9 mouse cellular contexts compared by ENCODE assay signal in the genomic region with DNA sequence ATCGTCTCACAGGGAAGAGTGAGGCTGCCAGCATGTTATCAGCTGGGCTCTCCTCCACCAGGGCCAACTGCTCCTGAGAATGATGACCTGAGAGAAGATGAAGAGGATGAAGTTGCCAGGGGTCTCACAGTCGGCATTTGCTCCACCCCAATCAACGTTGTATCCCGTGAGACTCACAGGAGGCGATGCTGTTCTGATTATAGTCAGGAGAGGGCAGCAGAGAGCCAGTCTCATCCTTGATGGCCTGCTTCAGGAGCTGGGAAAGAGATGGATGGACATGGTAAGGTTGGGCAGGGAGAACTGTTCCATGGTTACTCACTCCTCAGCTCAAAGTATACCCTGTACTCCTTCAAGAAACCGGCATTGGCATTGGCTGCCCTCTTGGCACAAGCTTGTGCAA. TPM values are rescaled to one million over a fixed set of nuclear protein-coding genes. Genes with fewer than 3 reads are reported as not detected.
DNase-seq lines count a peak whose midpoint lies in the region; ATAC-seq and TF ChIP-seq lines count a peak whose summit lies in the region.
"Had no signal": no experiment of that assay in that cellular context is flagged by ENCODE, and none has a peak within 500 bp of the region (broad histone marks: within the 10 kb centered on the region; RNA-seq: fewer than 3 reads in every experiment).

No protein-coding gene starts in this region.

- peaks cover 50% of the 10 kb centered on the region for H3K27me3 ChIP-seq in forebrain, embryonic 12.5 days
- H3K27me3 ChIP-seq in forebrain, embryonic 13.5 days, result peaks cover 31% of the 10 kb centered on the region
- H3K27me3 ChIP-seq in C2C12 (ENCODE audit: control insufficient read depth, insufficient read depth, insufficient read length), result no peaks in the 10 kb centered on the region
- H3K27me3 ChIP-seq in forebrain, postnatal 0 days (ENCODE audit: insufficient read depth, low read length), result peaks cover 14% of the 10 kb centered on the region
- H3K27me3 ChIP-seq in spleen, adult 2 months (ENCODE audit: control insufficient read depth, insufficient read depth, low read length), result peaks cover 3% of the 10 kb centered on the region

- no peaks in the 10 kb centered on the region for H3K79me3 ChIP-seq in C2C12 (ENCODE audit: low read depth)

- peak; percentile 60 for TF ChIP-seq CTCF in C2C12 (IDR thresholded peaks at IDR 0.05; ENCODE audit: control insufficient read depth, insufficient read depth, insufficient read length)
- peak; percentile 92 for TF ChIP-seq CTCF in forebrain, postnatal 0 days (IDR thresholded peaks at IDR 0.05; ENCODE audit: low read depth)
- peak; percentile 83; the same call in 1 of the 2 replicates for TF ChIP-seq CTCF in spleen, adult 2 months (IDR thresholded peaks at IDR 0.05; ENCODE audit: extremely low read depth, insufficient read depth, insufficient read length, insufficient replicate concordance)

- H3K9ac ChIP-seq in forebrain, embryonic 12.5 days, result no peak overlapping the region
- H3K9ac ChIP-seq in forebrain, embryonic 13.5 days, result no peak overlapping the region
- H3K9ac ChIP-seq in forebrain, postnatal 0 days, result no peak overlapping the region
- H3K9ac ChIP-seq: stomach, embryonic 15.5 days had no signal

- ATAC-seq in forebrain, embryonic 12.5 days (ENCODE audit: low FRiP score), result 0 out of 2 replicates have a peak, but pooled peaks have one; percentile 22
- ATAC-seq in forebrain, embryonic 13.5 days, result no peak
- 0 out of 2 replicates have a peak, but pooled peaks have one; percentile 14 for ATAC-seq in forebrain, postnatal 0 days

- no peak overlapping the region for H3K4me2 ChIP-seq in forebrain, embryonic 12.5 days
- no peak overlapping the region for H3K4me2 ChIP-seq in forebrain, embryonic 13.5 days
- no peak overlapping the region for H3K4me2 ChIP-seq in forebrain, postnatal 0 days (ENCODE audit: low read depth)
- H3K4me2 ChIP-seq: stomach, embryonic 15.5 days had no signal

- DNase-seq in c-Kit-negative CD71-positive TER-119-positive erythroid progenitor cells, embryonic 14.5 days (ENCODE audit: low read depth, low spot score), result peak; percentile 33
- peak; percentile 81 for DNase-seq in forebrain, postnatal 0 days
- peak; percentile 29 for DNase-seq in large intestine, adult 2 months (ENCODE audit: low read depth, low spot score)
- DNase-seq in lung, postnatal 25 days (ENCODE audit: low spot score), result peak; percentile 59
- peak in 1 of 2 experiments; percentile 57 for DNase-seq in spleen, adult 2 months (ENCODE audit: low read depth in 1 of 2, low spot score in 2 of 2)

- peaks cover 4% of the 10 kb centered on the region for H3K4me1 ChIP-seq in forebrain, embryonic 12.5 days
- peaks cover 12% of the 10 kb centered on the region for H3K4me1 ChIP-seq in forebrain, embryonic 13.5 days
- H3K4me1 ChIP-seq in forebrain, postnatal 0 days (ENCODE audit: insufficient read depth), result no peaks in the 10 kb centered on the region
- H3K4me1 ChIP-seq in spleen, adult 2 months (ENCODE audit: control insufficient read depth, insufficient read depth, insufficient read length), result no peaks in the 10 kb centered on the region; the same call in 1 of the 2 replicates

- no peak overlapping the region for H3ac ChIP-seq in C2C12 (ENCODE audit: control insufficient read depth, insufficient read length, low read depth)

- H3K27ac ChIP-seq in forebrain, embryonic 12.5 days, result no peak overlapping the region
- no peak overlapping the region for H3K27ac ChIP-seq in forebrain, embryonic 13.5 days
- H3K27ac ChIP-seq in forebrain, postnatal 0 days (ENCODE audit: low read depth, low read length), result no peak overlapping the region
- no peak overlapping the region for H3K27ac ChIP-seq in spleen, adult 2 months (ENCODE audit: insufficient read depth, low read length)
- H3K27ac ChIP-seq: stomach, embryonic 15.5 days had no signal

- TF ChIP-seq POLR2A in spleen, adult 2 months (IDR thresholded peaks at IDR 0.05; ENCODE audit: low read depth, low read length), result no peak

- WGBS in forebrain, embryonic 12.5 days, result 22% methylated on average over 6 of the region's 6 CpGs
- WGBS in forebrain, embryonic 13.5 days, result 15% methylated on average over 6 of the region's 6 CpGs
- WGBS in forebrain, postnatal 0 days, result 16% methylated on average over 6 of the region's 6 CpGs
- WGBS in large intestine, adult 2 months, result 19% methylated on average over 6 of the region's 6 CpGs
- 19% methylated on average over 6 of the region's 6 CpGs for WGBS in spleen, adult 2 months

- no peak overlapping the region for H3K4me3 ChIP-seq in forebrain, embryonic 12.5 days (replicated peaks)
- no peak overlapping the region for H3K4me3 ChIP-seq in forebrain, embryonic 13.5 days
- no peak overlapping the region for H3K4me3 ChIP-seq in C2C12 (ENCODE audit: insufficient read depth, poor library complexity, severe bottlenecking)
- no peak overlapping the region for H3K4me3 ChIP-seq in forebrain, postnatal 0 days (ENCODE audit: low read depth, low read length)
- no peak overlapping the region for H3K4me3 ChIP-seq in spleen, adult 2 months (ENCODE audit: extremely low read depth, insufficient read depth, insufficient read length)
- H3K4me3 ChIP-seq: stomach, embryonic 15.5 days had no signal

- no peaks in the 10 kb centered on the region for H3K9me3 ChIP-seq in forebrain, embryonic 12.5 days
- H3K9me3 ChIP-seq in forebrain, embryonic 13.5 days (replicated peaks), result no peaks in the 10 kb centered on the region
- no peaks in the 10 kb centered on the region for H3K9me3 ChIP-seq in forebrain, postnatal 0 days (ENCODE audit: low read length)
- H3K9me3 ChIP-seq: stomach, embryonic 15.5 days had no signal

- no peaks in the 10 kb centered on the region for H3K36me3 ChIP-seq in forebrain, embryonic 12.5 days (replicated peaks)
- H3K36me3 ChIP-seq in forebrain, embryonic 13.5 days (ENCODE audit: poor library complexity, severe bottlenecking), result no peaks in the 10 kb centered on the region
- no peaks in the 10 kb centered on the region for H3K36me3 ChIP-seq in C2C12 (ENCODE audit: control insufficient read depth, insufficient read depth)
- H3K36me3 ChIP-seq in forebrain, postnatal 0 days (ENCODE audit: insufficient read depth), result no peaks in the 10 kb centered on the region
- H3K36me3 ChIP-seq in spleen, adult 2 months (ENCODE audit: control insufficient read depth, insufficient read depth, low read length), result no peaks in the 10 kb centered on the region
- H3K36me3 ChIP-seq: stomach, embryonic 15.5 days had no signal

- no peaks in the 10 kb centered on the region for H3K79me2 ChIP-seq in C2C12 (ENCODE audit: control insufficient read depth, insufficient read depth)

TF ChIP-seq in C2C12, 6 proteins besides CTCF, POLR2A, EP300 and RAD21:
- no peak for TF ChIP-seq MAX (IDR thresholded peaks at IDR 0.05)
- TF ChIP-seq USF1 (IDR thresholded peaks at IDR 0.05; ENCODE audit: low read depth), result no peak
- TF ChIP-seq FOSL1 (IDR thresholded peaks at IDR 0.05; ENCODE audit: insufficient read depth, low read length, poor library complexity, severe bottlenecking), result no peak
- TF ChIP-seq MYOG (IDR thresholded peaks at IDR 0.05; ENCODE audit: control insufficient read depth, extremely low read depth, insufficient read length), result no peak
- no peak for TF ChIP-seq CEBPB (IDR thresholded peaks at IDR 0.05; ENCODE audit: low read depth)
- TF ChIP-seq MYOD1 (IDR thresholded peaks at IDR 0.05; ENCODE audit: control insufficient read depth, insufficient read length, low read depth), result no peak

RNA-seq across cellular contexts. Expression of a gene that starts 5.0 kb away (rescaled TPM):
- polyA plus RNA-seq in forebrain, embryonic 12.5 days (2016; fragmentation: Nextera tagmentation; extraction: Ambion mirVana), result 0.36 and 0.42 TPM in 2 replicates
- polyA plus RNA-seq in forebrain, embryonic 13.5 days (2015; fragmentation: Nextera tagmentation; extraction: Ambion mirVana), result 0.15 and 0.30 TPM in 2 replicates
- polyA plus RNA-seq in C2C12 (2012; fragmentation: generic; extraction: Trizol), result 32.9 TPM
- 1.8 and 2.8 TPM in 2 replicates for total RNA-seq in forebrain, postnatal 0 days (2014; rRNA removed)
- 1.1 and 1.6 TPM in 2 replicates for polyA plus RNA-seq in forebrain, postnatal 0 days (2015; fragmentation: Nextera tagmentation; extraction: Ambion mirVana)
- 0.07 and 0.15 TPM in 2 replicates for polyA plus RNA-seq in large intestine, adult 2 months (2012; rRNA removed)
- polyA plus RNA-seq in spleen, adult 2 months (2012; rRNA removed), result 0.21 and 0.47 TPM in 2 replicates

RNA-seq across cellular contexts. Expression of a gene that starts 22.4 kb away (rescaled TPM):
- polyA plus RNA-seq in forebrain, embryonic 12.5 days (2016; fragmentation: Nextera tagmentation; extraction: Ambion mirVana), result 0.78 and 1.0 TPM in 2 replicates
- polyA plus RNA-seq in forebrain, embryonic 13.5 days (2015; fragmentation: Nextera tagmentation; extraction: Ambion mirVana), result 0.34 and 0.53 TPM in 2 replicates
- polyA plus RNA-seq in C2C12 (2012; fragmentation: generic; extraction: Trizol), result 0.80 TPM
- total RNA-seq in forebrain, postnatal 0 days (2014; rRNA removed), result 0.10 and 0.31 TPM in 2 replicates
- polyA plus RNA-seq in forebrain, postnatal 0 days (2015; fragmentation: Nextera tagmentation; extraction: Ambion mirVana), result 0.12 and 0.15 TPM in 2 replicates
- 5.5 and 7.6 TPM in 2 replicates for polyA plus RNA-seq in large intestine, adult 2 months (2012; rRNA removed)
- 33.4 and 39.4 TPM in 2 replicates for polyA plus RNA-seq in spleen, adult 2 months (2012; rRNA removed)

RNA-seq across cellular contexts. Expression of a gene that starts 36.5 kb away (rescaled TPM):
- polyA plus RNA-seq in forebrain, embryonic 12.5 days (2016; fragmentation: Nextera tagmentation; extraction: Ambion mirVana), result 113 and 119 TPM in 2 replicates
- 161 and 162 TPM in 2 replicates for polyA plus RNA-seq in forebrain, embryonic 13.5 days (2015; fragmentation: Nextera tagmentation; extraction: Ambion mirVana)
- 51.4 TPM for polyA plus RNA-seq in C2C12 (2012; fragmentation: generic; extraction: Trizol)
- total RNA-seq in forebrain, postnatal 0 days (2014; rRNA removed), result 315 and 344 TPM in 2 replicates
- 428 and 457 TPM in 2 replicates for polyA plus RNA-seq in forebrain, postnatal 0 days (2015; fragmentation: Nextera tagmentation; extraction: Ambion mirVana)
- polyA plus RNA-seq in large intestine, adult 2 months (2012; rRNA removed), result 61.0 and 65.9 TPM in 2 replicates
- polyA plus RNA-seq in spleen, adult 2 months (2012; rRNA removed), result 39.9 and 50.9 TPM in 2 replicates

RNA-seq across cellular contexts. Expression of a gene that starts 57.4 kb away (rescaled TPM):
- not detected in 2 replicates for polyA plus RNA-seq in forebrain, embryonic 12.5 days (2016; fragmentation: Nextera tagmentation; extraction: Ambion mirVana)
- polyA plus RNA-seq in forebrain, embryonic 13.5 days (2015; fragmentation: Nextera tagmentation; extraction: Ambion mirVana), result not detected in 2 replicates
- polyA plus RNA-seq in C2C12 (2012; fragmentation: generic; extraction: Trizol), result not detected
- total RNA-seq in forebrain, postnatal 0 days (2014; rRNA removed), result 5.9 and 11.2 TPM in 2 replicates
- 5.3 and 7.6 TPM in 2 replicates for polyA plus RNA-seq in forebrain, postnatal 0 days (2015; fragmentation: Nextera tagmentation; extraction: Ambion mirVana)
- polyA plus RNA-seq in large intestine, adult 2 months (2012; rRNA removed), result 2.9 and 4.5 TPM in 2 replicates
- 0.16 and 0.20 TPM in 2 replicates for polyA plus RNA-seq in spleen, adult 2 months (2012; rRNA removed)

Comparison
In these comparisons a context has a peak if more than half of its experiments do, and no peak if none do; other contexts are left out.
1. RNA of a gene that starts 5.0 kb away (polyA plus RNA-seq): 32.9 TPM in C2C12 (single experiment); 1.1 to 1.6 TPM in forebrain, postnatal 0 days, 0.36 to 0.42 TPM in forebrain, embryonic 12.5 days, 0.21 to 0.47 TPM in spleen, adult 2 months, 0.15 to 0.30 TPM in forebrain, embryonic 13.5 days and 0.07 to 0.15 TPM in large intestine, adult 2 months; every median in the first group is over 10 times any median in the second.
2. Peak in every context shown above with its lines, with median percentiles within 50 percentile points of each other: CTCF ChIP-seq.